Mouse (Mus musculus): Measurements from ENCODE around the gene Braf.

- TF ChIP-seq CTCF (IDR thresholded peaks at IDR 0.05; ENCODE audit: low read depth) (peak; percentile 92), EP300 (optimal IDR thresholded peaks at IDR 0.05) (no peak)
Measured at GRCm38 (mm10) chr6:39567528-39567927, 157.7 kb downstream of the Braf start.
